Mouse (Mus musculus): ENCODE measurements around the gene Rbm15.

The Rbm15 gene

GRCm38 (mm10) chr3:107333381-107334201, at the start of gene Rbm15:
TSS of gene Rbm15 (minus strand) at chr3:107333673.
- DNase-seq: peak; percentile 91 to 94

- DNase-seq: peak; percentile 38 to 53
These were observed 45.9 kb upstream of the Rbm15 start for GRCm38 (mm10) chr3:107379422-107379821.

- DNase-seq: no peak
These were observed 45.2 kb upstream of the Rbm15 start for GRCm38 (mm10) chr3:107378626-107379025.

DNA sequence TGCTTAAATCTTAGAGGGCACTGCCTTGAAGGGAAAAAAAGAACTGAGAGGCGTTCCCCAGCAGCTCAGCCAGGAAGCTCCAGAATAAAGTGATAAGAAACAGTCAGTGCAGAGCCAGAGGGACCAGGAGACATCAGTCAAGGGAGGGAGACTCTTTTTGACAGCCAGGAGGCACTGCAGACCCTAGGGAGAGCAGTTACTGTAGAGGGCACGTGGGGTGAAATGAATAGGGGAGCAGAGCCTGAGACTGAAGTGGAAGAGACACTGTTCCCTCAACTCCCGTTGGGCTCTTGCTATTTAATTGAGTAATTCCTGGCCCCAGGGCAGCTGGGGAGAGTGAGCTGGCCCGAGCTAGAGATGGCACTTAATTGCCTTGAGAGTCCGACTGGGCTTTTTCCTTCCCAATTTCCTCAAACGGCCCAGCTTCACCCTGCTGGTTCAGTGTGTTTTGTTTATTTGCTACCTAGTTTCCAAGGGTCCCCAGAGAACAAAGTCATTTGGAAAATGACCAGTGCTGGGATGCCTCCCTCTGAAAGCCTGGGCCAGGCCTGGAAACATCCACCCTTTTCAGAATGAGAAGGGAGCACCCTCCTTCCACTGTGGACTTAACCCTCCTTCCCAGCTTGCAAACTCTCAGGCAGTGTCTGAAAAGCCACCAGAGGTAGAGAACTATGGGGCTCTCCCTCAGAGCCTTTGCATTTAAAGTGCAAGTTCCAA, 41.6 kb upstream of the Rbm15 start:
- no peak for DNase-seq

DNA sequence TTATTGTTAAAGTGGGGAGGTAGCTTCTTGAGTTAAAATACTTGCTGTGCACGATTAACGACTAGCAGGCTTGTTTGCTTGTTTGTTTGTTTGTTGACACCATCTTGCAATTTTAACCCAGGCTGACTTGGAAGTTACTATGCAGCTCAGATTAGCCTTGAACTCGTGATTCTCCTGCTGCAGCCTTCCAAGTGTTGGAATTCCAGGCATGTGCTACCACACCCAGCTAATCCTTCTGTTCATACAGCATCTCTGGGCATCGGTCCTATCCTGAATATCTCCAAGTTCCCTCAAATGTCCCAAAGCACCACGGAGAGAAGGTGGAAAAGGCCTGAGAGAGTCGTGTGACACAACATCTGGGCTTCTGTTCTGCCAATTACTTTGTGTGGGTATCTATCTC, 35.7 kb upstream of the Rbm15 start:
- no peak for DNase-seq

GRCm38 (mm10) chr3:107367938-107368599, 34.6 kb upstream of the Rbm15 start:
- no peak for DNase-seq

DNA sequence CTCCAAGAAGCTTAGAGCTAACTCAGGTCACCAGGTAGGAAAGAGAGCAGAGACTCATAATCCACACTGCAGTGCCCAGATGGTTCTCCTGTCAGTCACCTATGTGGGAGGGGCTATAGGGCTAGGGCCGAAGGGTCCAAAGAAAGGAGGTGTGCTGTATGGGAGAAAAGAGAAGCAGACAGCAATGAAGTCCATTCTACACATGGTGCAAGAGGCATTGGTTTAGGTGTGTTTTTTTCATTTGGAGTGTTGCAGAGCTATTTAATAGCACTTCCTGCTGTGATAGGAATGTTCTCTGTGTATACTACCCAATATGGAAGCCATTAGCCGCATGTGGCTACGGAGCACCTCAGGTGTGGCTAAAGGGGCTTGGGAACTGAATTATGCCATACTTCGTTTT, 31.9 kb upstream of the Rbm15 start:
- DNase-seq: no peak

DNA sequence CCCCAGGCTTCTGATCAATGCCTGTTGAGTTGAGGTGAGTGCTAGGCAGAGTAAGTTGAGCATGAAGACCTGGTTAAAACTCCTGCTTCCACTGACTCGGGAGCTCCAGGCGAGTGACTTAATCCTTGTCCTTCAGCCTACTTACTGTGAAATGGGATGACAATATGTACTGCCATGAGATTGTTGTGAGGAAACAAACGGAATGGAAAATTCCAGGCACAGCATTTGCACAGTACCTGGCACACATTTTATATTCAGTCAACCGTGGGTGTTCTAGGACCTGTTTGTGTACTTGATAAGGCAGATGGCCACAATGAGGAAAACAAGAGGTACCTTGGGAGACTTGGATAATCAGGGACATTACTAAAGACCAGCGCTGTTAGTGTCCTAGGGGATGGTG, 29.9 kb upstream of the Rbm15 start:
- no peak for DNase-seq

DNA sequence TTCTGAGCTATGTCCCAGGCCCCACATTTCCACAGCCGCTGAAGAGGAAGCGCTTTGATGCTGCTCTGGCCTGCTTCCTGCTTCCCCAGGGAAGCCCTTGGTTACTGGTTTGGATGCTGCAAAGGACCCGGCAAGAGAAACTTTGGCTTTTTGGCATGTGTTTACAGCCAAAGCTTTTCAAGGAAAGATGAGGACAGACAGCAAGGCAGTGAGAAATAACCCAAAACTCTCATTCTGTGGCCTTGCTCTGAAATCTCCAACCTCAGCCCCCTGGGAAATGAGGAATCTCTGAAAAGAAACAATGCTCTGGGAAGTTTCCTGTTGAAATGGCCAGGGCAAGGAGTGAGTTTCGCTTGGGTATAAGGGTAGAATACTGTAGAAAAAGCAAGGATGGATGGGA, 26.9 kb upstream of the Rbm15 start:
- DNase-seq: no peak

DNA sequence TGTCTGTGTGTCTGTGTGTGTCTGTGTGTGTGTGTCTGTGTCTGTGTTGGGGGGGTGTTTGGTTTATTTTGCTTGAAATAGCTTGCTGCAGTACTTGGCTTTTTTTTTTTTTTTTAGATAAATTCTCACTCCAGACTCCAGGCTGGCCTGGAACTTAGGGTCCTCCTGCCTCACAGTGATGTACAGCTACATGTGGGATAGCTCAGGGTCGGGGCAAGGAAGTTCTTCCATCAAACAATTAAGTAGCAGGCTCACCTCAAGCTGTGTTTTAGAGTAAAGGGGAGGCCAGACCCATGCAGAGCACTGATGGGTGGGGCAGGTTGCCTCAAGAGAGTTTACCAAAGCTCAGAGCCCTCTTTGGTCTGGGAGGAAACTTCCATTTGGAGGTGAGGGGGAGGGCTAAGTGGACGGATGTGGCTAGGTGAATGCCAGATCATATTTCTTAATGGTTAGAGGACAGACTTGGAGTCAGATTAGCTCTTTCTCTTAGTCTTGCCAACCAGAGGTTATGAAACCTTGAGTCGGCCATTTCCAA, 24.3 kb upstream of the Rbm15 start:
- DNase-seq: no peak

DNA sequence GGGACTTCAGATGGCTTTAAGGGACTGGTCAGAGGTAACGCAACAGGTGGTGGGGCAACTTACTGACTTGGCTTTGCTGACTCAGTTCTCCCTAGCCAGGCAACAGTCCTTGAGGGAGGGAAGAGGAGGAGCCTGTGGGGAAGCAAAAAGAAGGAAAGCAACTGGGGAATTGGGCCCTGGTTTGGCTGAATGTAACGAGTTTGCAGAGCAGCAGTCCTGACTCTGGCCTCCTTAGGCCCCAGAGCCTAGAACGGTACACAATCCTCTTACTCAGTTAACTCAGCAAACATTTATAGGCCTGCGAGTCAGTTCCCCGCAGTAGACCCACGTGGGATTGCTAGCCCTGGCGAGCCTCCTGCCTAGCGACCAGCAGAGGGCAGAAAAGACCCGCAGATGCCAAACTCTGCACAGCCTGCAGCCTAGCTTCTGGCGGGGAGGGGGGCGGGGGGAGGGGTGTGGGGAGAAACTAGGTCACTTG, 23.5 kb upstream of the Rbm15 start:
- DNase-seq: peak; percentile 62 to 70

DNA sequence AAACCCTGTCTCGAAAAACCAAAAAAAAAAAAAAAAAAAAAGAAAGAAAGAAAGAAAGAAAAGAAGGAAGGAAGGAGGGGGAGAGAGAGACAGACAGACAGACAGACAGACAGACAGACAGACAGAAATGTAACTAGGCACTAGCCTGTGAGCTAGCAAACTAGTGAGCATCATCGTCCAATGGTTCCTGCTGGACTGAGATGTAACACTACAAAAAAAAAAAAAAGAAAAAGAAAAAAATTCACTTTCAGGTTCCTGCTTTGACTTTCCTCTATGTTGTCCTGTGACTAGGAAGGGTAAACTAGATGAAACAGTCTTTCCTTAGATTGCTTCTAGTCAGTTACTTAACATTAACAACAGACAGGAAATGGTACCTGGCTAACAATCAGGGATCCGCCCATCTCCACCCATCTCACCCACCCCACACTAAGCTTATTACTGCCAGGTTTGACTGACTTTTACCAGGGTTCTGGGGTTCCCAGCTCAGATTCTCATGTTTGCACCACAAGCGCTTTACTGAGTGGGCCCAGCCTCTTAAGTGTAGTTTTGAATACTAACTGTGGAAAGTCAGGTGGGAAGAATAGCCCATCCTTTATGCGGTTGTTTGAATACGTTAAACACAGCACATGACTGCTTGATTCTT, 22.3 kb upstream of the Rbm15 start:
- no peak for DNase-seq

- DNase-seq: no peak
These were observed 18.2 kb upstream of the Rbm15 start for GRCm38 (mm10) chr3:107351706-107352105.

- DNase-seq: no peak
These were observed 15.5 kb upstream of the Rbm15 start for GRCm38 (mm10) chr3:107349006-107349405.

DNA sequence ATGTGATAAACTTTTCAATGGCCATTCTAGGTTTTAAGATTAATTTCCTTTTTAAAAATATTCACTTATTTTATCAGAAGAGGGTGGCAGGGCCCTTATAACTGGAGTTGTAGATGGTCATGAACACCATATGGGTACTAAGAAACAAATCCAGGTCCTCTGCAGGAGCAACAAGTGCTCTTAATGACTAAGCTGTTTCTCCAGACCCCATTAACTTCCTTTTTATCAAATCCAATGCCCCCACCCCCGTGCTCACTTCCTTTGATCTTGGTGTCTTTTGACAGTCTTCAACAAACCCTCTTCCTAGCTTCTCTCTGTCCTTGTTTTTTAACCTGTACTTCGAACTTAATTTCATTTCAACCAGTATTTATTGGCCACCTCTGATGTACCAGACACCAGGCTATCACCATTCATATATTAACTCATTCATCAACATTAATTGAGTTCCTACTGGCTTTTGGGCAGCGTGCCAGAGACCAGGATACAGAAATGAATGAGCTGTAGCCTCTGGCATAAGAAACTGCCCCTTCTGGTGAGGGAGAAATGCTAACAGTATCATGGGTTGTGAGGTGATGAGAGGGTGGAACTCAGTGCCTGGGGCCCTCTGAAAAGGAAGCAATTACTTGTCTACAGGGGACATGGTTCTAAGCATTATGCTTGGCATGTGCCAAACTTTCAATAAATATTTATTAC, 11.7 kb upstream of the Rbm15 start:
- no peak for DNase-seq

DNA sequence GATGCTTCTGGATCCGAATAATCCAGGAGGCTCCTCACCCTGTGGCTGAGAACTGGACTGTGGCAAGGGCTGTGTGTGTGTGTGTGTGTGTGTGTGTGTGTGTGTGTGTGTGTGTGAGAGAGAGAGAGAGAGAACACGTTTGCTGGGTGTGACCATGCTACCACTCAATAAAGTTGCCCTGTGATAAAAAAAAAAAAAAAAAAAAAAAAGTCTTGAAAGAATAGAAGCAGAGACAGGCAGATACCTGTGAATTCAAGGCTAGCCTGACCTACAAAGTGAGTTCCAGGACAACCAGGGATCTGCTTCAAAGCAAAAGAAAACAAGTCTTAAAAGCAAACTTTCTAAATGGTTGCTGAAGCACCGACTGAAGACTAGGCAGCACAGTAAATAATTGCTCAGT, 10.5 kb upstream of the Rbm15 start:
- no peak for DNase-seq

DNA sequence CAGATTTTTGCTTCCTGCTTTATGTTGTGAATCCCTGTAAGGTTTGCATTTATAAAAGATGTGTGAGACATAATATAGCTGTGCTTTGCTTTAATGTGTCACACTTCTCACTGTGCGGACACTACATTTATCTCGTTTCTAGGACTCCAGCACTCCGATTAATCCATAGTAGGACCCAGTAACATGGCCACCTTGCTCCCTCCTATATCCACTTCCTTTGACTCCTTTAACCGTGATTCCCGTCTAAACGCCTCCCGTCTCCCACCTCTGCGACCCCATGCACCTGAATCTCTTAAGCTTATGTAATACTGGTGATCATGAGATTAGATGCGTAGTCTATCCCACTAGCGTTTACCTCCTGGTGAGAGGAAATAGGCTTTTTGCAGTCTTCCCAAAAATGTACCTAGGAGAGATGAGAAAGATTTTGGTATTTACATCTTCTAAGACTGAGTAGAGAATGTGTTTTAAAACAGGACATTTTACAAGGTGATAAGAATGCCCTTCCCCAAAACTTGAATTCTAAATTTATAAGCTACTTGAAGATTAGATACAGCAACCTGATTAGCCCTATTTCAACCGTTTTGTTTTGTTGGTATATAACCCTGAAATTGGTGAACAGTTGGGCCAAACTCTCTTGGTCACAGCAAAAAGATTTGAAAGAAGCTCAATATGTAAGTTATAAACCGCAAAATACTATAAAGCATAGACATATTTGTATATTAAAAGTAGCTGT, 895 bp upstream of the Rbm15 start:
- DNase-seq: no peak

DNA sequence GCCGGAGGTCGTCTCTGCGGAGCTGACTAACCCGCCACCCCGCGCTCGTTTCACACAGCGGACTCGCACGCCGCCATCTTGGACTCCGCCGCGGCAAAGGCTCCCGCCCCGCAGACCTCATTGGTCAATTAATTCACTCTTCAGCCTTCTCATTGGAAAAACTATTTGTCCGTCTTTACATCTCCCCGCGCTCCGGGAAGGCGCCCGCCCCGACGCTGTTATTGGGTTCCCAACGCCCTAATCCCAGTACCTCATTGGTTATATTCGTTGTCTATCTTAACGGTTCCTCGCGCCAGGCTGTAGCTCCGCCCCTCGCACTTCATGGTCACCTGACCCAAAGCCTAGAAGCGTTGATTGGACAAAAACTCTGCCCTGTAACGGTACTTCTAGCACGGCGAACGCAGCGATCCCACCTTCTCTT, 503 bp downstream of the Rbm15 start:
- peak; percentile 88 to 96 for DNase-seq

DNA sequence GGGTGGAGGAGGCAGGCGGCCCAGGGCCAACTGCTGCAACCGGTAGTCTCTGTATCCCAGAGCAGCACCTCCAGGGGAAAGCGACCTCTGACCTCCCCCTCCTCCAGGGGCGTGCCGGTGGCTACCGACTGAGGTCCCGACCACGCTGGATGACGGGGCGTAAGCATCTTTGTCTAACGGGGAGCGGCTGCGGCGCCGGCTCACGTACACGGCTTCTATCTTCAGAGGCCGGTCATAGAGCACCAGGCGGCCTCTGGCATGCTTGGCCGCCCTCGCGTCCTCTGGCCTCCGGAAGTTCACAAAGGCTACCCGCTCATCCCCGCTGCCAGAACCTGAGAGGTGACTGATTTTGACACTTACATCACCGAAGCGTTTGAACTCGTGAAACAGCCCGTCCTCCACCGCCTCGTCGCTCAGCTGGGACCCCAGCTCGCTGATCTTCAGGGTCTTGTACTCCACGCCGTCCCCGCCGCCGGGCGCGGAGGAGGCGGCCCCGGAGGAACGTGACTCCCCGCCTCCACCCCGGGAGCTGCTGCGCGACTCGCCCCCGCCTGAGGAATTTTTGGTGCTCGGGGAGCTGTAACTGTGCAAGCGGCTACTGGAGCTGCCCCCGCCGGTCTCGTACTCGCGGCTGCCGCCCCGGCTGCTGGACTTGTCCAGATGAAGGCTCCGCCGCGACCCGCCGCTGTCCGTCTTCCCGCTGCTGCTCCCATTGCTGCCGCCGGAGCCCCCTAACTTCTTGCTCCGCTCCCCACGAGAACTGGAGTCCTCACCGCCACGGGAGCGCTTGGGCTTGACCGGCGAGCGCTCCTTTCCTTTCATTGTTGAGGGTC, 1.1 kb downstream of the Rbm15 start:
- DNase-seq: peak; percentile 25 to 67

GRCm38 (mm10) chr3:107331746-107332126, 1.7 kb downstream of the Rbm15 start:
- no peak for DNase-seq

Data from thymus, postnatal 36 days (tissue).